Mouse (Mus musculus) heart, adult 2 months (tissue): Measurements from ENCODE around the gene Cfap77. TPM values are rescaled to one million over a fixed set of nuclear protein-coding genes. Genes with fewer than 3 reads are reported as not detected.

ENCODE experiments used
- DNase-seq, 2 experiments: peaks; one replicate each; pipeline ENCODE4 v3.0.0; 2021
- H3K27ac ChIP-seq: fragments of 200-600 bp; 2 replicates; pipeline ENCODE4 v1.8.1; 2022
- H3K27me3 ChIP-seq: fragments of 200-500 bp; 2 replicates; pipeline ENCODE4 v1.6.1; 2012; ENCODE audit warnings: mild to moderate bottlenecking, low read length, inconsistent platforms, mixed read lengths; ENCODE audit not compliant: control insufficient read depth, insufficient read depth
- H3K36me3 ChIP-seq: fragments of 200-500 bp; 2 replicates; pipeline ENCODE4 v1.6.1; 2012; ENCODE audit warnings: low read length, inconsistent platforms; ENCODE audit not compliant: control insufficient read depth, insufficient read depth
- H3K4me1 ChIP-seq: fragments of 200-500 bp; 2 replicates; pipeline ENCODE4 v1.6.1; 2011; ENCODE audit warnings: low read length; ENCODE audit not compliant: control insufficient read depth, insufficient read depth
- H3K4me3 ChIP-seq: fragments of 200-600 bp; 2 replicates; pipeline ENCODE4 v1.8.1; 2022
- H3K79me2 ChIP-seq: fragments of 200-500 bp; replicated peaks from 2 replicates; pipeline ENCODE4 v1.6.1; 2012; ENCODE audit warnings: mild to moderate bottlenecking, inconsistent platforms, low read length, moderate library complexity, mixed read lengths; ENCODE audit not compliant: control insufficient read depth, insufficient read depth
- H3K9ac ChIP-seq: fragments of 200-500 bp; 2 replicates; pipeline ENCODE4 v1.6.1; 2012; ENCODE audit warnings: low read depth, mild to moderate bottlenecking, control low read depth, inconsistent platforms, low read length, mixed read lengths
- CTCF ChIP-seq: fragments of 200-600 bp; IDR thresholded peaks from 2 replicates; pipeline ENCODE4 v1.8.1; 2022; ENCODE audit warnings: antibody characterized with exemption, mild to moderate bottlenecking, moderate library complexity
- EP300 ChIP-seq: fragments of 200-500 bp; IDR thresholded peaks from 2 replicates; pipeline ENCODE4 v1.6.1; 2011; ENCODE audit warnings: low read depth, low read length, control low read depth; ENCODE audit not compliant: insufficient read depth
- POLR2A ChIP-seq: fragments of 200-500 bp; IDR thresholded peaks from 2 replicates; pipeline ENCODE4 v1.6.1; 2011; ENCODE audit warnings: mild to moderate bottlenecking, low read depth, low read length, control low read depth; ENCODE audit not compliant: insufficient read depth
- WGBS: fragments of 180-500 bp; shearing (Covaris S2); methylation state at CpG from one replicate; pipeline ENCODE4 v1.1.7; 2018; 5-methylcytosine and 5-hydroxymethylcytosine counted together
- intact Hi-C: fragments of 180-260 bp; cut with DNase I; formaldehyde crosslinking; loops from one replicate; pipeline ENCODE4 v1.15.1; 2025
- polyA plus RNA-seq: library from polyadenylated mRNA; depleted of rRNA; stranded (reverse); fragments of >200 nt; gene quantifications from 2 replicates; pipeline ENCODE4 v1.2.3, GENCODE M21; 2012
- total RNA-seq, 2 experiments: library from RNA; stranded (reverse); gene quantifications; 2 replicates each; pipeline ENCODE4 v1.2.3; 2021

Gene Cfap77
- total and polyA plus RNA-seq, 3 experiments = 0.39 TPM; not detected in 2

DNA sequence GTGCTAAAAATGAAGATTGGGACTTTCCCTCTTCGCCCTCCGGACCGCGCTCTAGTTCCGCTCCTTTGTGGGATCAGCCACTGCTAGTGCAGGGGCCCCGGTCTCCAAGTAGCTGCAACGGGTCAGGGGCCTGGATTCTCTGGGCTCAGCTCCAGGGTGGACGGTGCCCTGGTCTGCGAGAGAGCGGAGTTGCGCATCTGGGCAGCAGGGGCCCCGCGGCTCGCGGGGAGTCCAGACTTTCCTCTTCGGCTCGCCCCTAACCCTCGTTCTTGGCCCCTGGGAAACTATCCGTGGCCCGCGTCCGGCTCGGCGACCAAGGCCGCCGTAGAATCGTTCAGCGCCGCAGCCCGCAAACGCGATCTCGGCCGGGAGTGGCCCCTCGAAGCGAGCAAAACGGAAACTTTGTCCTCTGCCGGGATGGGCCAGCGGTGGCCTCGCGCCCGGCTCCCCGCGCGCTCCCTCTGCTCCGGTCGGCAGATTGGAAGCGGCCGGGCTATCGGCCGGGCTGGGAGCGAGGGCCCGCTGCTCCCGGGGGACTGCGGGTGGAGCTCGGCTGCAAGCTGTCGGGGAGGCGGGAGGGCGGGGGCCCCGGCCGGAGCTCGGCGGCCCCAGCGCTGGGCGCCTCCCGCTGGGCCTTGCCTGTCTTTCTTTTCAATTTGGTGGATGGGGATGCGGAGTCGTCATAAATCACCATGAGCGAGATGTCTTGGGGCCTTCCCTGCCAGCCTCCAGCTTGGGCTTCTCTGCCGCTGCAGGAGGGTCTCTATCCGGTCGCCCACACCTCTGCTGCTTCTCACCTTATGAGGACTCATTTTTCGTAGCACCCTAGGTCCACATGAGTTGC is 137.1 kb downstream of the Cfap77 start:
- Histone ChIP-seq H3K4me3 (peak overlapping the region; percentile 7; the same call in 1 of the 2 replicates), H3K27me3 (peaks cover 30% of the 10 kb centered on the region), H3K36me3 (no peaks in the 10 kb centered on the region), H3K79me2 (no peaks in the 10 kb centered on the region), H3K4me1 (no peaks in the 10 kb centered on the region), H3K9ac (0 out of 2 replicates have a peak overlapping the region, but pooled peaks have one; percentile 34), H3K27ac (no peak overlapping the region)
- 3% methylated on average over 73 of the region's 73 CpGs for WGBS
- TF ChIP-seq CTCF (no peak), EP300 (no peak), POLR2A (no peak)
- peak; percentile 36 to 55 for DNase-seq
- intact Hi-C loops = no loop called here

DNA sequence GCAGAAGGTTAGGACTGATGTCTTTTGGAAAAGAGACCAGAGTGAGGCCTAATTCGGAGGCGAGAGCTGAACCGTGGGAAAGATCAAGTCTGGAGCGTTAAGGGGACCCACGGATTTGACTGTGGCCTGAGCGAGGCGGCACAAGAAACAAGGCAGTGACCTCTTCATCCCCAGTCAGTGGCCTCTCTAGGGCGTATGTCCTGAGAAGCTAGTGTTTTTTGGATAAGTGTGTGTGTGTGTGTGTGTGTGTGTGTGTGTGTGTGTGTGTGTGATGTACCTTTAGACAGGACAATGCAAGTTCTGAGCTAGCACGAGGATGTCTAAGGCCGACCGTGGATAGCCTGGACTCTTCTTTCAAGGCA is 137.7 kb downstream of the Cfap77 start:
- 26% methylated on average over 11 of the region's 11 CpGs for WGBS
- DNase-seq = no peak
- intact Hi-C loops = no loop called here
- no peaks in the 10 kb centered on the region for H3K79me2 ChIP-seq
- H3K27ac ChIP-seq = no peak overlapping the region
- no peak overlapping the region for H3K4me3 ChIP-seq
- H3K27me3 ChIP-seq = peaks cover 30% of the 10 kb centered on the region
- TF ChIP-seq CTCF (no peak), POLR2A (no peak)
- no peaks in the 10 kb centered on the region for H3K36me3 ChIP-seq
- H3K4me1 ChIP-seq = no peaks in the 10 kb centered on the region
- no peak overlapping the region for H3K9ac ChIP-seq

DNA sequence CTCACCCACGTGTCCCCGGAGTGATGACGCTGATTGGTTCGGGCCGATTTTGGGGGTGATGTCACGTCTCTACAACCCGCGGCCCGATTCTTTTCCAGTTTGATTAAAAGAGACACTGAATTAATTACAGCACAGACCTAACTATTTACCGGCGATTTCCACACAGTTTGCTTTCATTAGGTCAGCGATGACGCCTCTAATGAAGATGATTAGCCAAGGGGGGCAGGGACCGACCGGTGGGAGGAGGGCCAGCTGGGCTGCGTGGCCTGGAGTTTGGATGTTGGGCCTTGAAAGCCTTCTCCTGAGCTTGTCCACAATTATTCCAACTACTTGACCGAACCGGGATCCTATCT is 138.4 kb downstream of the Cfap77 start, which contains the start of gene Barhl1:
Gene Barhl1 (minus strand): TSS at position 156 of the 353 bp plus-strand sequence.
- H3K27me3 ChIP-seq = peaks cover 35% of the 10 kb centered on the region
- H3K4me1 ChIP-seq = no peaks in the 10 kb centered on the region
- WGBS = 9% methylated on average over 18 of the region's 18 CpGs
- no peak for DNase-seq
- no peak within 1 kb of the TSS; the same call in 1 of the 2 replicates for H3K4me3 ChIP-seq
- H3K27ac ChIP-seq = no peak within 1 kb of the TSS
- H3K79me2 ChIP-seq = no peaks in the 10 kb centered on the region
- no peak within 1 kb of the TSS for H3K9ac ChIP-seq
- H3K36me3 ChIP-seq = no peaks in the 10 kb centered on the region
- TF ChIP-seq EP300 = no peak
- no peak for TF ChIP-seq CTCF
- no peak for TF ChIP-seq POLR2A
- intact Hi-C loops = no loop called here

DNA sequence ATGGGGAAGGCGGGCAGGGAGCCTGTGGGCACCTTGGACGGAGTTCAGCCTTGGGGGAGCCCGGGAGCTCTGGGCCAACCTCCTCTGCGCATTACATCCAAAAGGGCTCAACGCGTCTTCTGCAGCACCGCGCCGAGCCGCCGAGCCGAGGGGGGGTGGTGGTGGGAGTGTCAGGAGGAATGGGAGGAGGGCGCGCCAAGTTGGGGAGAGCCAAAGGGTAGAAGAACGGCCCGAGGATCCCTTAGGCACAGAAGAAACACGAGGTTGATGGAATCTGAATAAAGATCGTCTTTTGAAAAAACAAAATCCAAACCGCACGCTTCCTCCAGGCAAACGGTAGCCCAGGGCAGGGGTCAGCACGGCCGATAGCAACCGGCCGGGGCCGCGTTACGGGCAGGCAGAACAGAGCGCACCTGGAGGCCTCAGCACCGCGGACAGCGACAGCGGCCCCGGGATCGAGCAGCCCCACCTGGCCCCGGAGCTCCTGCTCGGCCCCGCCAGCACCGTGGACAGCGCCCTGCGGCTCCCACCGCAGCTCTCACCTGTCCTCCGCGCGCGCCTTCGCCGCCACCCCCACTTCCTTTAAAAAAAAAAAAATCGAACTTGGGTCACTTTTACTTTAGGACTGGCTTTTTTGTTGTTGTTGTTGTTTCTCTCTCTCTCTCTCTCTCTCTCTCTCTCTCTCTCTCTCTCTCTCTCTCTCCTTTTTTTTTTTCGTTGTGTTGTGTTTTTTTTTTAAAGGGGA is 138.9 kb downstream of the Cfap77 start:
- DNase-seq = peak; percentile 65 to 69
- intact Hi-C loops = no loop called here
- Histone ChIP-seq H3K4me1 (no peaks in the 10 kb centered on the region), H3K36me3 (no peaks in the 10 kb centered on the region), H3K27me3 (peaks cover 40% of the 10 kb centered on the region), H3K4me3 (no peak overlapping the region), H3K9ac (no peak overlapping the region), H3K79me2 (no peaks in the 10 kb centered on the region), H3K27ac (no peak overlapping the region)
- WGBS = 3% methylated on average over 49 of the region's 50 CpGs
- TF ChIP-seq EP300 = no peak
- no peak for TF ChIP-seq POLR2A
- TF ChIP-seq CTCF = no peak

DNA sequence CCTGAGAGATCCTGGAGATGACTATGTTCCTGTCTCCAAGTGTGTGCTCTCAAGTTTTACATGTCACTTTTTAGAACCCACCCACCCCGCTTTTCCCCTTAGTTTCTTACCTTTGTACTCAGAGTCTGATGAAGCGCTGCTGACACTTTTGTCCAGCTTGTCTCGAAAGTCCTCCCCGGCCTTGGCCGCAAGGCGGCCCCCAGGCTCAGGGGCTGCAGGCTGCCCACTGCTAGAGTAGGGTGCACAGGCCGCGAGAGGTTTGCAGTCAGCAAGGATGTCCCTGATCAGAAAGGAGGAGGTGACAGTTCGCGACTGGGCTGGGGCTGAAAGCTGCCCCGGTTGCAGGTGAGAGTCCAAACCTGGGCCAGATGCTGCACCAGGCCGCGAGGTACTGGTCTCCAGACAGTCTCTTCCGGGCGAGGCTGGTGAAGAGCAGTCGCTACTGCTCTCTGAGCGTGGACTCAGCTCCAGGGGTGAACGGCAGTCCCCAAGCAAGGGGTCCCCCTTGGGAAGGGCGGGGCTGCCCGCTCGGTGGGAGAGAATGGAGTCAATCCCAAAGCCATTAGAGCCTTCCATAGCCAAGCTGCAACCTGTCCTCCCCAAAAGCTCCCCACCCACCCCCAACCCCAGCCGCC is 139.6 kb downstream of the Cfap77 start:
- no peak for DNase-seq
- WGBS = 5% methylated on average over 22 of the region's 22 CpGs

More for the DNA sequence above, 139.6 kb downstream of the Cfap77 start:
- Histone ChIP-seq H3K27me3 (peaks cover 45% of the 10 kb centered on the region), H3K79me2 (no peaks in the 10 kb centered on the region), H3K36me3 (no peaks in the 10 kb centered on the region), H3K27ac (no peak overlapping the region), H3K9ac (no peak overlapping the region), H3K4me1 (no peaks in the 10 kb centered on the region), H3K4me3 (no peak overlapping the region)
- TF ChIP-seq CTCF (no peak), POLR2A (no peak), EP300 (no peak)
- intact Hi-C loops = no loop called here
